Mouse (Mus musculus) CH12.LX (cell line): ENCODE data around the gene Eif4ebp2. TPM values are rescaled to one million over a fixed set of nuclear protein-coding genes. Genes with fewer than 3 reads are reported as not detected.

Experiments
- DNase-seq: peaks from one replicate; pipeline ENCODE4 v3.0.0-alpha.2; 2013; ENCODE audit errors: extremely low read depth
- H3K27ac ChIP-seq: 2 replicates; pipeline ENCODE4 v1.5.1; 2012; ENCODE audit warnings: low read depth, mild to moderate bottlenecking, control low read depth, moderate library complexity; ENCODE audit not compliant: insufficient read depth
- H3K27me3 ChIP-seq: replicated peaks from 2 replicates; pipeline ENCODE3; 2012; ENCODE audit warnings: inconsistent platforms
- H3K36me3 ChIP-seq, 2 experiments: replicated peaks in 1 of 2; 2 replicates each; pipeline versions ENCODE3 to v1.6.1; 2012; ENCODE audit warnings: inconsistent platforms in 1 of 2, low read length in 1 of 2, mild to moderate bottlenecking in 1 of 2, mixed read lengths in 1 of 2, moderate library complexity in 1 of 2; ENCODE audit not compliant: control insufficient read depth in 1 of 2, insufficient read depth in 1 of 2
- H3K4me1 ChIP-seq, 2 experiments: 2 replicates each; pipeline ENCODE4 v1.6.1; 2012; ENCODE audit warnings: inconsistent platforms in 1 of 2, moderate library complexity in 1 of 2; ENCODE audit not compliant: insufficient read depth in 2 of 2, control insufficient read depth in 1 of 2
- H3K4me2 ChIP-seq: 2 replicates; pipeline ENCODE4 v1.6.1; 2012; ENCODE audit warnings: low read depth, mild to moderate bottlenecking, control low read depth; ENCODE audit not compliant: poor library complexity, insufficient read depth, severe bottlenecking
- H3K4me3 ChIP-seq, 3 experiments: fragments of 150-350 bp in 1 of 3; sonication (generic) in 1 of 3; replicated peaks in 1 of 3; 2 replicates each; pipeline versions ENCODE3 to v1.5.1; 2011 to 2012; ENCODE audit warnings: low read depth in 2 of 3, low read length in 2 of 3, mild to moderate bottlenecking in 2 of 3, moderate library complexity in 2 of 3, control low read depth in 1 of 3, improper control_type of control experiment in 1 of 3, inconsistent platforms in 1 of 3, mixed read lengths in 1 of 3; ENCODE audit not compliant: poor library complexity in 1 of 3
- H3K79me2 ChIP-seq: replicated peaks from 2 replicates; pipeline ENCODE4 v1.6.1; 2012; ENCODE audit warnings: mild to moderate bottlenecking, moderate library complexity; ENCODE audit not compliant: control insufficient read depth, poor library complexity, insufficient read depth, severe bottlenecking; ENCODE audit errors: extremely low read depth
- H3K9ac ChIP-seq: 2 replicates; pipeline ENCODE4 v1.6.1; 2012; ENCODE audit warnings: low read depth, mild to moderate bottlenecking, control low read depth, moderate library complexity; ENCODE audit not compliant: insufficient read depth
- H3K9me3 ChIP-seq: replicated peaks from 2 replicates; pipeline ENCODE3; 2012; ENCODE audit warnings: low read length, inconsistent platforms, mixed read lengths
- CHD1 ChIP-seq: IDR thresholded peaks from 2 replicates; pipeline ENCODE4 v1.6.1; 2012; ENCODE audit warnings: low read depth, low read length, improper control_type of control experiment, inconsistent platforms
- CHD2 ChIP-seq: IDR thresholded peaks from 2 replicates; pipeline ENCODE4 v1.6.1; 2011; ENCODE audit warnings: low read length, improper control_type of control experiment
- CTCF ChIP-seq, 2 experiments: IDR thresholded peaks in 1 of 2; conservative IDR thresholded peaks in 1 of 2; 2 replicates each; pipeline ENCODE4 v1.5.1; 2011 to 2012; ENCODE audit warnings: low read depth in 2 of 2, low read length in 2 of 2, improper control_type of control experiment in 1 of 2, inconsistent platforms in 1 of 2, mild to moderate bottlenecking in 1 of 2, moderate library complexity in 1 of 2
- E2F4 ChIP-seq: IDR thresholded peaks from 2 replicates; pipeline ENCODE4 v1.6.1; 2011; ENCODE audit warnings: low read depth, low read length, improper control_type of control experiment; ENCODE audit not compliant: insufficient replicate concordance
- ELF1 ChIP-seq: IDR thresholded peaks from 2 replicates; pipeline ENCODE4 v1.6.1; 2014; ENCODE audit warnings: low read depth, mild to moderate bottlenecking, inconsistent platforms, low read length, improper control_type of control experiment
- EP300 ChIP-seq: IDR thresholded peaks from 2 replicates; pipeline ENCODE4 v1.6.1; 2011; ENCODE audit warnings: low read length, improper control_type of control experiment
- GABPA ChIP-seq: IDR thresholded peaks from 2 replicates; pipeline ENCODE4 v1.6.1; 2012; ENCODE audit warnings: low read depth, low read length, improper control_type of control experiment, inconsistent platforms; ENCODE audit not compliant: insufficient replicate concordance
- HCFC1 ChIP-seq: IDR thresholded peaks from 2 replicates; pipeline ENCODE4 v1.6.1; 2012; ENCODE audit warnings: low read depth, mild to moderate bottlenecking, inconsistent platforms, low read length, improper control_type of control experiment
- IRF4 ChIP-seq: IDR thresholded peaks from 2 replicates; pipeline ENCODE4 v1.6.1; 2014; ENCODE audit warnings: low read depth, mild to moderate bottlenecking, inconsistent platforms, low read length, improper control_type of control experiment
- JUN ChIP-seq: IDR thresholded peaks from 2 replicates; pipeline ENCODE4 v1.6.1; 2011; ENCODE audit warnings: low read depth, mild to moderate bottlenecking, low read length, improper control_type of control experiment, moderate library complexity; ENCODE audit not compliant: insufficient read depth
- JUND ChIP-seq: conservative IDR thresholded peaks from 2 replicates; pipeline ENCODE4 v1.6.1; 2011; ENCODE audit warnings: low read depth, low read length, improper control_type of control experiment
- KAT2A ChIP-seq: IDR thresholded peaks from 2 replicates; pipeline ENCODE4 v1.6.1; 2012; ENCODE audit warnings: low read length, improper control_type of control experiment, inconsistent platforms; ENCODE audit not compliant: insufficient replicate concordance
- MAX ChIP-seq: IDR thresholded peaks from 2 replicates; pipeline ENCODE4 v1.6.1; 2011; ENCODE audit warnings: low read length, improper control_type of control experiment
- MAZ ChIP-seq: IDR thresholded peaks from 2 replicates; pipeline ENCODE4 v1.6.1; 2012; ENCODE audit warnings: low read depth, mild to moderate bottlenecking, inconsistent platforms, low read length, improper control_type of control experiment, moderate library complexity
- MEF2A ChIP-seq: IDR thresholded peaks from 2 replicates; pipeline ENCODE4 v1.6.1; 2014; ENCODE audit warnings: low read depth, mild to moderate bottlenecking, inconsistent platforms, low read length, improper control_type of control experiment, borderline replicate concordance
- MXI1 ChIP-seq: IDR thresholded peaks from 2 replicates; pipeline ENCODE4 v1.6.1; 2011; ENCODE audit warnings: mild to moderate bottlenecking, low read depth, low read length, improper control_type of control experiment
- NELFE ChIP-seq: IDR thresholded peaks from 2 replicates; pipeline ENCODE4 v1.6.1; 2011; ENCODE audit warnings: low read depth, low read length, improper control_type of control experiment
- NRF1 ChIP-seq: IDR thresholded peaks from 2 replicates; pipeline ENCODE4 v1.6.1; 2014; ENCODE audit warnings: low read depth, mild to moderate bottlenecking, inconsistent platforms, low read length, improper control_type of control experiment, moderate library complexity
- POLR2A ChIP-seq: IDR thresholded peaks from 2 replicates; pipeline ENCODE4 v1.6.1; 2011; ENCODE audit warnings: low read depth, mild to moderate bottlenecking, improper control_type of control experiment, low read length
- RAD21 ChIP-seq: IDR thresholded peaks from 2 replicates; pipeline ENCODE4 v1.6.1; 2011; ENCODE audit warnings: low read depth, mild to moderate bottlenecking, low read length, improper control_type of control experiment, moderate library complexity
- RCOR1 ChIP-seq: conservative IDR thresholded peaks from 2 replicates; pipeline ENCODE4 v1.6.1; 2012; ENCODE audit warnings: low read depth, mild to moderate bottlenecking, inconsistent platforms, low read length, improper control_type of control experiment
- SIN3A ChIP-seq: IDR thresholded peaks from 2 replicates; pipeline ENCODE4 v1.6.1; 2012; ENCODE audit warnings: low read length, improper control_type of control experiment, inconsistent platforms
- TBP ChIP-seq: conservative IDR thresholded peaks from 2 replicates; pipeline ENCODE4 v1.6.1; 2011; ENCODE audit warnings: low read depth, low read length, improper control_type of control experiment
- TCF12 ChIP-seq: IDR thresholded peaks from 2 replicates; pipeline ENCODE4 v1.6.1; 2014; ENCODE audit warnings: low read depth, mild to moderate bottlenecking, inconsistent platforms, low read length, improper control_type of control experiment
- UBTF ChIP-seq: IDR thresholded peaks from 2 replicates; pipeline ENCODE4 v1.6.1; 2012; ENCODE audit warnings: low read depth, mild to moderate bottlenecking, inconsistent platforms, low read length, improper control_type of control experiment, moderate library complexity
- USF1 ChIP-seq: IDR thresholded peaks from 2 replicates; pipeline ENCODE4 v1.6.1; 2014; ENCODE audit warnings: low read depth, mild to moderate bottlenecking, inconsistent platforms, low read length, improper control_type of control experiment
- ZC3H11A ChIP-seq: IDR thresholded peaks from 2 replicates; pipeline ENCODE4 v1.6.1; 2012; ENCODE audit warnings: low read depth, mild to moderate bottlenecking, inconsistent platforms, low read length, improper control_type of control experiment
- ZMIZ1 ChIP-seq: IDR thresholded peaks from 2 replicates; pipeline ENCODE4 v1.6.1; 2012; ENCODE audit warnings: low read depth, mild to moderate bottlenecking, inconsistent platforms, low read length, improper control_type of control experiment
- ZNF384 ChIP-seq: IDR thresholded peaks from 2 replicates; pipeline ENCODE4 v1.6.1; 2012; ENCODE audit warnings: low read depth, low read length, improper control_type of control experiment, inconsistent platforms
- dilution Hi-C: fragments of 300-500 bp; cut with MboI; formaldehyde crosslinking; loops from 2 replicates; pipeline ENCODE4 v1.14.3; 2020; ENCODE audit warnings: low sequenced_read_pairs; ENCODE audit not compliant: extremely low pct_unique_long_range_greater_than_20kb, extremely low pct_ligation_motif_present
- in situ Hi-C: fragments of 300-500 bp; cut with MboI; formaldehyde crosslinking; loops from 3 replicates; pipeline ENCODE4 v1.14.3; 2019; ENCODE audit warnings: low sequenced_read_pairs, low pct_ligation_motif_present, low pct_unique_long_range_greater_than_20kb, mixed read lengths
- polyA plus RNA-seq: library from polyadenylated mRNA; unstranded; fragments of >175 nt; gene quantifications from 2 replicates; pipeline ENCODE4 v1.2.1, GENCODE M21; 2012; ENCODE audit warnings: low read depth; ENCODE audit not compliant: insufficient read length
- total RNA-seq, 2 experiments: library from RNA; depleted of rRNA; stranded (reverse); fragments of 300-350 nt in 1 of 2; fragments of >200 nt in 1 of 2; gene quantifications; 2 replicates each; pipeline ENCODE4 v1.2.3; 2012 to 2014

Eif4ebp2 gene
- total and polyA plus RNA-seq, 3 experiments, result 7.5 to 73.2 (median 16.4) TPM

DNA sequence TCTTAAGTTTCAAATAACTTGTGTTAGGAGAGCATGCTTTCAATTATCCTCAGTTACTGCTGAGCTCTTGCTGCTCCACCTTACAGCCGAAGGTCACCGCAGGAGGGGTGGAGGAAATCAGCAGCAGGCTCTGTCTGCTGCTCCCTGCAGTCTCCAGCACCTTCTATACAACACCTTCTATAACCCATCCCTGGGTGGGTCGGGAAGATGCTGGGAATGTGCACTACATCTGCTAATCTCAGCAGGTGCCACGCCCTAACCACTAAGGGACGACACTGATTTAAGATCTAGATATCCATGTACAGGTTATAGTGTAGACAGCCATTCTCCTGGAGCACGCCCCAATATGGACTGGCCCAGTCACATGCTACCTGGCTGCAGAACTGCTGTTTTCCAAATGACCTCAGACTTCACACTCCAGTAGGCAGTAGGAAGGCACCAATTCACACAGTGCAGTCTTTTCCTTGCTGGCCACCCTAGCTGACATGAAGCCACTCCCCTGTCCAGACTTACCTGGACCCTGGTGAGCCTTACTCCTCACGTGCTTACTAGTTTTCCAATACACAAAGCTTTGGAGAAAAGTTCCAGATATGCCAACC lies 12.2 kb downstream of the Eif4ebp2 start:
- DNase-seq, result no peak
- H3K4me2 ChIP-seq, result no peak overlapping the region
- H3K4me1 ChIP-seq, result peaks cover 8 to 25% of the 10 kb centered on the region in 2 experiments
- no peaks in the 10 kb centered on the region for H3K27me3 ChIP-seq
- peaks cover 3% of the 10 kb centered on the region for H3K9me3 ChIP-seq
- H3K36me3 ChIP-seq, result peaks cover 17 to 63% of the 10 kb centered on the region in 2 experiments
- dilution Hi-C loops (no loop called here), in situ Hi-C loops (no loop called here)
- H3K27ac ChIP-seq, result no peak overlapping the region
- H3K9ac ChIP-seq, result no peak overlapping the region
- TF ChIP-seq IRF4 (no peak), ZC3H11A (no peak), E2F4 (no peak), CHD2 (no peak), ZNF384 (no peak), NRF1 (no peak), JUN (no peak), MAX (no peak), MAZ (no peak), MXI1 (no peak), HCFC1 (no peak), NELFE (no peak), CHD1 (no peak), RAD21 (no peak), MEF2A (no peak), RCOR1 (no peak), TCF12 (no peak), SIN3A (no peak), USF1 (no peak)
- peaks cover 58% of the 10 kb centered on the region for H3K79me2 ChIP-seq
- no peak overlapping the region for H3K4me3 ChIP-seq

DNA sequence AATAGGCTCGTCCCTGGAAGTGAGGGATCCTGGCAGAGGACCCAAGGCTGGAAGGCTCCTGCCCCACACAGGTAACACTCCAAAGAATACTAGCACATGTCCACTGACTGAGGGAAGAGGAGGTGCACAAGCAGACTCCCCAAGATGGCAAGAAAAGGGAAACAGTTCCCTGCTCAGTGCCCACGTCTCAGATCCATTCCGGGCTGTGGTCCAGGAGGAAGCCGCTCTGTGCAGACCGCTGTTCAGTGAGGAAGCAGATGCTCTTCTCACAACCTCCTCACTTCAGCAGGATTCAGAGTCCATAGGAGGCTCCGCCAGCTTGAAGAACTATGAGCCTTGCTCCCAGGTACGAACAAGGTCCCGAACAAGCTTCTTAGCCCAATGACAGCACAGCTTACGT lies 21.1 kb downstream of the Eif4ebp2 start:
- no peaks in the 10 kb centered on the region for H3K27me3 ChIP-seq
- H3K9ac ChIP-seq, result no peak overlapping the region
- H3K9me3 ChIP-seq, result no peaks in the 10 kb centered on the region
- H3K79me2 ChIP-seq, result peaks cover 6% of the 10 kb centered on the region
- no peak overlapping the region for H3K27ac ChIP-seq
- peaks cover 47 to 73% of the 10 kb centered on the region in 2 experiments for H3K36me3 ChIP-seq
- no peak overlapping the region for H3K4me3 ChIP-seq
- dilution Hi-C loops (no loop called here), in situ Hi-C loops (no loop called here)
- H3K4me1 ChIP-seq, result no peaks in the 10 kb centered on the region
- no peak for DNase-seq
- no peak overlapping the region for H3K4me2 ChIP-seq
- no peak for TF ChIP-seq ZMIZ1
- TF ChIP-seq ZNF384, result no peak
- TF ChIP-seq CTCF (conservative IDR thresholded peaks at IDR 0.05 in 1 of 2, IDR thresholded peaks at IDR 0.05 in 1 of 2; ENCODE audit: low read depth in 2 of 2, low read length in 2 of 2), result no peak
- no peak for TF ChIP-seq KAT2A
- no peak for TF ChIP-seq TBP
- no peak for TF ChIP-seq NRF1
- no peak for TF ChIP-seq MEF2A
- TF ChIP-seq JUN, result no peak
- no peak for TF ChIP-seq SIN3A
- TF ChIP-seq EP300, result no peak
- no peak for TF ChIP-seq JUND
- TF ChIP-seq UBTF, result no peak
- no peak for TF ChIP-seq RAD21
- TF ChIP-seq ZC3H11A, result no peak
- TF ChIP-seq ELF1, result no peak
- TF ChIP-seq E2F4, result no peak
- no peak for TF ChIP-seq RCOR1
- no peak for TF ChIP-seq GABPA
- TF ChIP-seq USF1, result no peak
- TF ChIP-seq POLR2A, result no peak
- TF ChIP-seq, all 38 proteins: peak for 0
